Mouse (Mus musculus): ENCODE data around the gene Smagp.

- TF ChIP-seq CTCF (conservative IDR thresholded peaks at IDR 0.05; ENCODE audit: insufficient read depth, insufficient read length, low read depth, low read length) (no peak), POLR2A (IDR thresholded peaks at IDR 0.05; ENCODE audit: low read depth, low read length) (no peak)
Measured at GRCm38 (mm10) chr15:100631454-100632170, 5.1 kb downstream of the Smagp start.
